Mouse (Mus musculus) testis, postnatal 10 days (tissue): Measurements from ENCODE around the gene Elp1.

Experiments
- DNase-seq: peaks from one replicate; pipeline ENCODE4 v3.0.0; 2021; ENCODE audit warnings: low spot score

Gene Elp1

GRCm38 (mm10) chr4:56768913-56769312 lies 33.2 kb downstream of the Elp1 start:
- no peak for DNase-seq

DNA sequence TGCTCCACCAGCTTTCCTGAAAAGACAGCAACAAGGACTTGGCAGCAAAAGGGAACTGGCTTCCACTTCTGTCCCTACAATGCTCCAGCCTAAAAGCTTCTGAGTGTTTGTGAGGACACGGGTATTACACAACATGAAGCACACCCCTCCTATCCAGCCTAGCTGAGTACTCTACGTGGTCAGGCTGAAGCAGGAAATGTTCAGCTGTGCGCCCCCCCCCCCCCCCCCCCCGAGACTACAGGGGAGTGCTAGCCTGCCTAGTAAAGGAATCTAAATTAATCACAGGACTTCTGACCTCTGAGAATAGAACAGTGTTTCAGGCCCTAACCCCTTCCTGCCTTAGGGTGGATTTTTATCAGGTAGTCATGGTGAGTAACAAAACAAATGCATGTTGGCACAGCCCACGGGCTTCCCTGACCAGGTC lies 34.3 kb downstream of the Elp1 start:
- no peak for DNase-seq

- DNase-seq = no peak
Observed at GRCm38 (mm10) chr4:56757693-56758092, 44.4 kb downstream of the Elp1 start.

- DNase-seq = no peak
Observed at GRCm38 (mm10) chr4:56756966-56757600, 45.0 kb downstream of the Elp1 start.

- DNase-seq = no peak
Observed at GRCm38 (mm10) chr4:56756021-56756420, 46.1 kb downstream of the Elp1 start.

DNA sequence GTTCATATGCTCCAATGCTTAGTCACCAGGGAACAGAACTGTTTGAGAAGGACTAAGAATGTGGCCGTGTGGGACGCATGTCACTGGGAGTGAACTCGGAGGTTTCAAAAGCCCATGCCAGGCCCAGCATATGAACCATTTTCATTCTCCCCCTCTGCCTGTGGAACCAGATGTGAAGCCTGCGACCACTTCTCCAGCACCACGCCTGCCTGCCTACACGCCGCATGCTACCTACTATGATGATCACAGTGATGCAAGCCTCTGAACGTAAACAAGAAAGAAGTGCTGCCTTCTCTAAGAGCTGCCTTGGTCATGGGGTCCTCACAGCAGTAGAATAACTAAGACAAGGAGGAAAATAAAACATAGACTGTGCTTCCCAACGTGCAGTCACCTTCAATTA lies 54.7 kb downstream of the Elp1 start:
- DNase-seq = peak; percentile 22

DNA sequence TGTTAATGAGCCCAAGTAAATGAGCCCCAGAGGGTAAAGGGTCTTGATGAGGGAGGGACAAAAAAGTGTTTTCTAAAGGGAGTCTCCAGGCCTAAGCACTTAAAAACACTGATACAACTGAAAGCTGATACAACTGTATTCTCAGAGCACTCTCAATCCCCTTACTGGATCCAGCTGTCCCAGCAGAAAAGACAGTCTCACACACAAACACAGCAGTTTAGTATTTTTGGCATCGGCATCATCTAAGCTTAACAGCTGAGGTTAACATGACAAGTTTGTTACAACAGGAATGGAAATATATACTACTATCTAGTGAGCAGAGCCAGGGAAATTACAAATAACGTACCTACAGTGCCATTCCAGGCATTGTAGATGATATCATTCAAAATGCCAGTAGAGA lies 55.8 kb downstream of the Elp1 start:
- peak; percentile 3 for DNase-seq

DNA sequence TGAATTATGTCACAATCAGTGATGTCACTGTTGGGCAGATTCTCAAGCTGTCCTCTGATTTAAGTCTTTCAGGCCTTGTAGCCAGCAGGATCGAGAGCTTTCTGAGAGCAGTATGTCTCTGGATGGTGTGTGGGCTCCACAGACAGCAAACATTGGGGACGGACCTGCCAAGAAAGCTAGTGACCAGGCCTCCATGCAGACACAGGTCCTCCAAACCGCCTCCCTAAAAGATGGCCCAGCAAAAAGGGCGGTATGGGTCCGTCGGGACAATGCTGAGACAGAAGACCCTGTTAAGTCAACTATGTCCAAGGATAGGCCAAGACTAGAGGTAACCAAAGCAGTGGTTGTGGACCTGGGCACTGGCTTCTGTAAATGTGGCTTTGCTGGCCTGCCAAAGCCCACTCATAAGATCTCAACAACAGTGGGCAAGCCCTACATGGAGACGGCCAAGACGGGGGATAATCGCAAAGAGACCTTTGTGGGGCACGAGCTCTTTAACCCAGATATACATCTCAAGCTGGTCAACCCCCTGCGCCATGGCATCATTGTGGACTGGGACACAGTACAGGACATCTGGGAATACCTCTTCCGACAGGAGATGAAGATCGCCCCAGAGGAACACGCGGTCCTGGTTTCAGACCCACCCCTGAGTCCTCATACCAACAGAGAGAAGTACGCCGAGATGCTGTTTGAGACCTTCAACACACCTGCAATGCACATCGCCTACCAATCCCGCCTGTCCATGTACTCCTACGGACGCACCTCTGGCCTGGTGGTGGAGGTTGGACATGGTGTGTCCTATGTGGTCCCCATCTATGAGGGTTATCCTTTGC lies 58.6 kb downstream of the Elp1 start, which contains the start of gene Actl7a:
Gene Actl7a (plus strand): TSS at position 51 of the 833 bp plus-strand sequence.
- peak; percentile 35 for DNase-seq

DNA sequence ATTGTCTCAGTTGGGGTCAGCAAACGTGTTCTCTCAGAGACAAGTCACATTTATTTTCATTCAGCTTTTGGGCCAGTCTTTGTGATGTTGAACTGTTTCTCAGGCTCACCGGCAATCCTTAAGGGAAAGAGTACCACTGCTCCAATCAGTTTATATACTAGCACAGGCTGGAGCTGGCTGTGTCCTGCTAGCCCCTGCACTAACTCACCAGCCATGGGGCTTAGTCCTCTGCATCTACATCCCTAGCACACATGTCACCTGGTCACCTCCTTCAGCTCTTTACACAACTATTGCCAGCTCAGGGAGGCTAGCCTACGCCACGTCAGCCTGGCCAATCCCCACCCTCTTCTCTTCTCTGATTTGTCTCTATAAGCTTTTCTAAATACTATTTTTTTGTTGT lies 59.4 kb downstream of the Elp1 start:
- peak; percentile 26 for DNase-seq

DNA sequence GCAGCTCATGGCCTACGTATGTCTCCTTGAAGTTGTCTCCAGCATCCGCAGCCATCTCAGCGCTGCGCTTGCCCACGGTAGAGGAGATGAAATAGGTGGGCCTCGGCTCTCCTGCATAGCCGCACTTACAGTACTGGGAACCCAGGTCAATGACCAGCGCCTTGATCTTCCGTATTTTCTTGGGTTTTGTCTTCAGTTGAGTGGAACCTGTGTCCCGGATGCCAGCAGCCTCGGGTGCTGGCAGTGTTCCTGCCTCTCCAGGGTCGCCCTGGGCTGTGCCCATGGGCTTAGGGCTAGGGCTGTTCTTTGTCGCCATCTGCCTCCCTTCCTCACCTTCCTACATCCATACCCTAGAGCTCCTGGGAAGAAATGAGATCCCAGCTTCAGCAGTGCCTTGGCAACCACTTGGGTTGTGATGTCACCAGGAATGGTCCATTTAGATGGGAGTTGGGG lies 61.1 kb downstream of the Elp1 start, which contains the start of gene Actl7b:
Gene Actl7b (minus strand): TSS at position 403 of the 453 bp plus-strand sequence.
- DNase-seq = peak; percentile 35

GRCm38 (mm10) chr4:56740611-56741010 lies 61.5 kb downstream of the Elp1 start:
- DNase-seq = peak; percentile 38

- peak; percentile 48 for DNase-seq
Observed at GRCm38 (mm10) chr4:56740020-56740485, 62.1 kb downstream of the Elp1 start, which contains the start of gene Gm26657. Gene Gm26657, plus strand, starts transcription at chr4:56740070.

- DNase-seq = peak; percentile 54
Observed at GRCm38 (mm10) chr4:56725839-56726238, 76.3 kb downstream of the Elp1 start.

DNA sequence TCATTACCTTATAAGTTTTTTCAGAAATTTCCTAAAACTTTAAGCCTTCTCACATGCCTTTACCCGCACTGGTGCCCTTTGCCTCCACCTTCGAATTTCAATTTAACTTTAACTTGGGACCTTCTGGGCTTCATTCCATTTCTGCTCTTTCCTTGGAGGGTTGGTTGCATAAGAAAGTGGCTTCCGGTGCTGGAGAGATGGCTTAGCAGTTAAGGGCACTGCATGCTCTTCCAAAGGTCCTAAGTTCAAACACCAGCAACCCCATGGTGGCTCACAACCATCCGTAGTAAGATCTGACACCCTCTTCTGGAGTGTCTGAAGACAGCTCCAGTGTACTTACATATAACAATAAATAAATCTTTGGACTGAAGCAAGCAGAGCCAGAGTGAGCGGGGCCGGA lies 78.9 kb downstream of the Elp1 start:
- peak; percentile 19 for DNase-seq

DNA sequence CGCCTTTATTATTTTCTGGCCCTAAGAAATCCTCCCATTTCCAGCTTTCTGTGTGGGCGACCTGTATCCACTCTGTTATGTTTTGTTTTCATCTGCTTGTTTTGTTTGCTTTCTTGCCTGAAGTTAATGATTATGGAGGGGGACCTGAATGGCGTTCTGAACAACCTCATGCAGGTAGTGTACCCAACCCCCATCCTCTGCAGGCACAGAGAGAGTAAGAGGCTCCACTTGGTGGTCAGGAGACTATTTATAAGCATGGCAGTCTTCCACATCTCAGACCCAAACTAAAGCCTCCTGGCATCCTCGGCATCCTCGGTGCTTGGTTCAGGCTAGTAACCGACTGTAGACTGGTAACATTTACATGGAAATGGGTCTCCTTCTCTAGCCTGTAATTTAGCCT lies 79.8 kb downstream of the Elp1 start:
- DNase-seq = peak; percentile 27

DNA sequence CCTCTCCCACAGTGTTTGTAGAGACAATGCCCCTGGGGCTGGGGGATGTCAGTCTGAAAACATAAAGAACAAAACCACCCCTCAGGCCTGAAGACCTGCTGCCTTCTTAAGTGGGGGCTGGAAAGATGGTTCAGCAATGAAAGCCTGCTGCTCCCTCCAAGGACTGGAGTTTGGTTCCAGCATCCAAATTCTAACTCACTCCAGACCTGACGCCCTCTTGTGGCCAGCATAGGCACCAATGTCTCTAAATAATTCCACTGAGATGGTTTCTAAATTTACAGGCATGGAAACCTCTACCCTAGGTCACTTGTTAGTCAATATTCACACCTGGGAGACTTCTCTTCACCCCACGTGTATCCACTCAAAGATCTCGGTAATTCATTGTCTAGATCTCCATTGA lies 80.7 kb downstream of the Elp1 start:
- DNase-seq = peak; percentile 64

DNA sequence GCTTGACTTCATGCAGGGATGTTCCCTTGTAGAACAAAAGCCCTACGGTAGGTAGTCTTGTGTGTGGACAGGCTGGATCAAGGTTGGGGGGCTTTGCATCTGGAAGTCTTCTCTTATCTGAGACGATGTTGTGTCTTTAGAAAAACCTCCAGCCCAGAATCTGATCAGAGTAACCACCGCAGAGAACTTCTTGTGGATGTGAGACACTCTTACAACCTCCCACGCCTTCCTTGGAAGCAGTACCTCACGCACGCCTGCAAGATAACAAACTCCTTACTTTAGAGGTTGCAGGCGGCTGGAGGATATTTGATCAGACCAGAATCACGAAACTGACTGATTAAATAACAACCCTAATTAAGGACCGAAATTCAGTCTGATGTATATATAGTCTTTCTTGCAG lies 81.7 kb downstream of the Elp1 start:
- peak; percentile 32 for DNase-seq

GRCm38 (mm10) chr4:56719456-56719855 lies 82.7 kb downstream of the Elp1 start:
- no peak for DNase-seq

DNA sequence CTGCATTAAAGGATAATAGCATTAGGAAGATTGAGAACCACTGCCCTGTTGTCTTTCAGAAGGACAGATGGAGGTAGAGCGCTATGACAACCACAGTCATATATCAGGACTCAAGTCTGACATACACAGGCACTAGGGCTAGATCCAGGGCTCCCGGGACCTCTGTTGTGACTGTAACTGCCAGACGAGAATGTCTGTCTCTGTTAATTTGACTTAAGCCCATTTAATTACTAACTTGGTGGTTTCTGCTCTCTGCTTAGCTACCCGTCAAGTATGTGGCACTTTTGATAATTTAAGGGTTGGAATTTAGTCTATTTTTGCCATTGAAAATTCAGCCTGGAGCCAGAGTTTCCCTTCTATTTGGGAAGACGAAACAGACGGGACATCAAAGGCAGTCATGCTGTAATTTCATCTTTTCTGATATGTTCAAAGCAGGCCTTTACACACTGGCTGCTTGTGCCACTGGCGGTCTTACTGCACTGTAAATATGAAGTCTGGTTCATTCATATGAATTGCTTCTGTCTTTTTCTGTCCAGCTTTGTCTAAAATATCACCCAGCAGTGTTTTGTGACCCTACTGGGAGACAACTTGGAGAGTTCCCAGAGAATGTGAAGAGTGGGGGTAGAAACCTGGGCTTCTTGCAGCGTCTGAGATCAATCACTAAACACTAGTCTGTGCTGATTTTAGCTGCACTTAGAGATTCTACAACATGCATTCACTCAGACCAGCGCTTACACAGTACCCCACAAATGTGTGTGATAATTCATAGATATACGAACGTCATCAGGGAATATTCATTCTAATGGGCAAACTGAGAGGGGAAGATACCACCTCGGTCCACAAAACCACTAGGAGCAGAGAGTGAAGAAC lies 83.3 kb downstream of the Elp1 start:
- DNase-seq = no peak

DNA sequence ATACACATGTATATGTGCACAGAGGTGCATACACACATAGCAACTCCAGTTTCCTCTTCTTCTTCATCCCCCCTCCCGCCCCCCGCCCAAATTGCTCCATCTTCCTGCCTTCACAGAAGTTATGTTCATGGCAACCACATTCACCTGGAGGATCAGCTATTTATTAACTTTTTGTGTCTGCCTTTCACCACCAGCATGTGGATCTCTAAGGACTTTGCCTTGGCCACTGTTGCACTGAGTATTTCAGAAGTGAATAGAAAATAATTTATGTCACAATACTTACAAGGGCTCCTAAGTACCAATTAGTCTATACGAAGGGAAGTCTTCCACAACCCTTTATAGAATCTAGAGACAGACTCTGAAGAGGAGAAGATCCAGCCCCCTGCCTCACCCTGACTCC lies 84.2 kb downstream of the Elp1 start:
- no peak for DNase-seq

DNA sequence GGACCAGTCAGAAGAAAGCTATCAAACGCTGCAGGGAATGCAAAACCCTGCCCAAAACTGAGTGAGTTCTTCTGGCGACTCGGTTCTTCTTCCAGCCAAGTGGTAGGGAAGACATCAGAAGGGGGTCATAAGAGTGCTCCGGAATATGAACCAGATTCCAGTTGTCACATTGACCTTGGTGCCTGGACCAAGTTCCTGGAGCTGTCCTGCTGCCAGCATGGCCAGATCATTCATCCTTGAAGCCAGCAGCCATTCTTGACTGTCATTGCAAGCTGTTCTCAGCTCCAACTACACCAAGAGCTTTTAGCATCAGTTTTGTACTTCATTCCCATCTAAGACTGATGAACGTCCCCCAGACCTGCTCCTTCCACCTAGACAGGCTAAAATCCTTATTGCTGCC lies 85.3 kb downstream of the Elp1 start:
- no peak for DNase-seq

DNA sequence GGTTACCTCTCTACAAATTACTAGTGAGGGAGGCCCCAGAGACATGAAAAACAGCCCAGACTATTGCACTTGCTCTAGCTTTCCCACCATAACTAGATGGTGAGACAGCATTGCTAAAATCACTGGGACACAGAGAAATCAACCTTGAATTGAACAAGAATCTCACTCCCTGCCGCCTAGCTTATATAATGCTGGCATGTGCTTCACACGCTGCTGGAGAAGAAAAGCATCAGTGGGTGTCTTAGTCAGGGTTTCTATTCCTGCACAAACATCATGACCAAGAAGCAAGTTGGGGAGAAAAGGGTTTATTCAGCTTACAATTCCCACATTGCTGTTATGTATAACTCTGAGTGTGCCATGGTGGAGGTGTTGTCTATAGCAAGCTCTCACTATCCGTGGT lies 89.0 kb downstream of the Elp1 start:
- DNase-seq = no peak
